In the genomic region with DNA sequence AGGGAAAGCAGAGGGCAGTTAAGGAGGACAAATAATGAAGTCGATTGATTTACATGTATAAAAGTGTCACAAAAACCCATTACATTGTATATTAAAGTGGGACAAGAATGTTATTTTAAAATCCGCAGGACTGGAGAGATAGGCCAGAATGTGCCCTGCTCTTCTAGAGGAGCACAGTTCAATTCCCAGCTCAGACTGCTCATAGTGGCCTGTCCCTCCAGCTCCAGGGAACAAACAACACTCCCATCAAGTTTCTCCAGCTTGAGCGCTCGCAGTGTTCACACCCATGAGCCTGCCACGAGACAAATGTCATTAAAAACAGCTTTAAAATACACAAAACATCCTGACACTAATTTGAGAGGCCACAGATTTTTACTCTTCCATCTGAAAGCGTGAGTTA, we compare ENCODE assay signal across 18 mouse cellular contexts.
DNase-seq lines count a peak whose midpoint lies in the region; ATAC-seq and TF ChIP-seq lines count a peak whose summit lies in the region.
"Had no signal": no experiment of that assay in that cellular context is flagged by ENCODE, and none has a peak within 500 bp of the region (broad histone marks: within the 10 kb centered on the region; RNA-seq: fewer than 3 reads in every experiment).

No protein-coding gene starts in this region.

- CTCF ChIA-PET in Patski (lab: Charles Lee), result interaction anchor here (1.4 kb wide), 1 partner anchor 1498 kb away, joined by 4 read pairs; no protein-coding TSS in a partner anchor

- POLR2A ChIA-PET in Patski (lab: Charles Lee), result no interaction called here

- H3K4me2 ChIP-seq in forebrain, embryonic 11.5 days (ENCODE audit: low read depth, low read length, severe bottlenecking), result no peak overlapping the region
- no peak overlapping the region; the same call in 1 of the 2 replicates for H3K4me2 ChIP-seq in kidney, postnatal 0 days (ENCODE audit: low read length)
- H3K4me2 ChIP-seq in hindbrain, embryonic 13.5 days, result no peak overlapping the region
- H3K4me2 ChIP-seq: heart, embryonic 11.5 days had no signal

- H3K9ac ChIP-seq in forebrain, embryonic 11.5 days (ENCODE audit: low read length), result no peak overlapping the region
- no peak overlapping the region for H3K9ac ChIP-seq in kidney, postnatal 0 days (ENCODE audit: low read depth, low read length)
- H3K9ac ChIP-seq in hindbrain, embryonic 13.5 days, result no peak overlapping the region
- H3K9ac ChIP-seq: liver, postnatal 0 days had no signal

- no peaks in the 10 kb centered on the region for H3K9me3 ChIP-seq in forebrain, embryonic 11.5 days (ENCODE audit: control insufficient read depth, low read length)
- H3K9me3 ChIP-seq in forebrain, embryonic 10.5 days, result no peaks in the 10 kb centered on the region
- H3K9me3 ChIP-seq in kidney, postnatal 0 days (replicated peaks; ENCODE audit: low read length), result no peaks in the 10 kb centered on the region
- no peaks in the 10 kb centered on the region for H3K9me3 ChIP-seq in hindbrain, embryonic 13.5 days
- H3K9me3 ChIP-seq: megakaryocyte, embryonic 14.5 days had no signal

- H3K4me1 ChIP-seq in forebrain, embryonic 11.5 days (replicated peaks; ENCODE audit: control insufficient read depth, insufficient read depth, low read length), result no peaks in the 10 kb centered on the region
- no peaks in the 10 kb centered on the region for H3K4me1 ChIP-seq in forebrain, embryonic 10.5 days
- H3K4me1 ChIP-seq in kidney, postnatal 0 days (replicated peaks; ENCODE audit: insufficient read depth, low read length), result no peaks in the 10 kb centered on the region
- H3K4me1 ChIP-seq in hindbrain, embryonic 13.5 days (replicated peaks), result 0 out of 2 replicates have a peak, but pooled peaks cover 4% of the 10 kb centered on the region
- H3K4me1 ChIP-seq: megakaryocyte, embryonic 14.5 days had no signal

- H3K27ac ChIP-seq in forebrain, embryonic 11.5 days (ENCODE audit: low read depth, low read length), result no peak overlapping the region
- no peak overlapping the region for H3K27ac ChIP-seq in forebrain, embryonic 10.5 days
- H3K27ac ChIP-seq in kidney, postnatal 0 days, result no peak overlapping the region
- no peak overlapping the region for H3K27ac ChIP-seq in hindbrain, embryonic 13.5 days

- in situ Hi-C loops in Patski (cut with MboI; ENCODE audit: low pct_unique_long_range_greater_than_20kb), result loop anchor here (5.0 kb wide), 1 partner anchor 1477 kb away; no protein-coding TSS in a partner anchor

- no peaks in the 10 kb centered on the region for H3K36me3 ChIP-seq in forebrain, embryonic 11.5 days (ENCODE audit: control insufficient read depth, insufficient read depth, low read length)
- H3K36me3 ChIP-seq in forebrain, embryonic 10.5 days (replicated peaks), result no peaks in the 10 kb centered on the region
- H3K36me3 ChIP-seq in kidney, postnatal 0 days (ENCODE audit: insufficient read depth, low read length), result no peaks in the 10 kb centered on the region
- H3K36me3 ChIP-seq in hindbrain, embryonic 13.5 days, result no peaks in the 10 kb centered on the region

- no peak for TF ChIP-seq CTCF in kidney, postnatal 0 days (IDR thresholded peaks at IDR 0.05; ENCODE audit: low read depth)
- TF ChIP-seq CTCF in Patski (IDR thresholded peaks at IDR 0.05), result no peak

- no peak overlapping the region for H3K4me3 ChIP-seq in forebrain, embryonic 11.5 days (ENCODE audit: low read depth, low read length)
- no peak overlapping the region for H3K4me3 ChIP-seq in forebrain, embryonic 10.5 days
- no peak overlapping the region for H3K4me3 ChIP-seq in kidney, postnatal 0 days (replicated peaks; ENCODE audit: low read depth, low read length)
- H3K4me3 ChIP-seq in hindbrain, embryonic 13.5 days, result no peak overlapping the region
- H3K4me3 ChIP-seq: erythroblast, embryonic 14.5 days; megakaryocyte, embryonic 14.5 days had no signal

- H3K27me3 ChIP-seq in forebrain, embryonic 11.5 days (ENCODE audit: control insufficient read depth, insufficient read depth, low read length), result no peaks in the 10 kb centered on the region
- no peaks in the 10 kb centered on the region for H3K27me3 ChIP-seq in forebrain, embryonic 10.5 days (ENCODE audit: poor library complexity, severe bottlenecking)
- H3K27me3 ChIP-seq in kidney, postnatal 0 days (ENCODE audit: insufficient read depth, low read length), result no peaks in the 10 kb centered on the region
- peaks cover 10% of the 10 kb centered on the region for H3K27me3 ChIP-seq in Patski
- H3K27me3 ChIP-seq in hindbrain, embryonic 13.5 days, result no peaks in the 10 kb centered on the region
- H3K27me3 ChIP-seq: CH12.LX; megakaryocyte, embryonic 14.5 days had no signal

- DNase-seq in forebrain, embryonic 11.5 days (ENCODE audit: low spot score), result no peak
- DNase-seq in forebrain, embryonic 10.5 days (ENCODE audit: extremely low spot score, low spot score), result no peak
- peak; percentile 31 for DNase-seq in kidney, postnatal 0 days (ENCODE audit: low spot score)
- no peak for DNase-seq in kidney, postnatal 14 days
- no peak for DNase-seq in Patski (ENCODE audit: low read depth, low spot score)
- no peak for DNase-seq in ovary, postnatal 14 days (ENCODE audit: low spot score)
- DNase-seq: adrenal gland, adult 2 months; heart, postnatal 36 days; liver; liver, postnatal 0 days; lung, postnatal 14 days; right cerebral cortex, postnatal 4 days; thymus, postnatal 25 days had no signal

- 57% methylated on average over 6 of the region's 6 CpGs for WGBS in forebrain, embryonic 11.5 days
- 53% methylated on average over 6 of the region's 6 CpGs for WGBS in forebrain, embryonic 10.5 days
- 25% methylated on average over 6 of the region's 6 CpGs for WGBS in kidney, postnatal 0 days
- WGBS in hindbrain, embryonic 13.5 days, result 54% methylated on average over 6 of the region's 6 CpGs

- ATAC-seq in forebrain, embryonic 11.5 days (replicated peaks; ENCODE audit: low FRiP score), result peak; percentile 53; the same call in 1 of the 2 replicates
- ATAC-seq in kidney, postnatal 0 days (replicated peaks; ENCODE audit: low FRiP score, low read depth), result no peak
- peak; percentile 21 for ATAC-seq in Patski
- ATAC-seq in hindbrain, embryonic 13.5 days (ENCODE audit: low FRiP score), result 0 out of 2 replicates have a peak, but pooled peaks have one; percentile 28
- ATAC-seq: liver, postnatal 0 days had no signal
